Mouse (Mus musculus): Measurements from ENCODE around the gene Zfp687.

Gene Zfp687

DNA sequence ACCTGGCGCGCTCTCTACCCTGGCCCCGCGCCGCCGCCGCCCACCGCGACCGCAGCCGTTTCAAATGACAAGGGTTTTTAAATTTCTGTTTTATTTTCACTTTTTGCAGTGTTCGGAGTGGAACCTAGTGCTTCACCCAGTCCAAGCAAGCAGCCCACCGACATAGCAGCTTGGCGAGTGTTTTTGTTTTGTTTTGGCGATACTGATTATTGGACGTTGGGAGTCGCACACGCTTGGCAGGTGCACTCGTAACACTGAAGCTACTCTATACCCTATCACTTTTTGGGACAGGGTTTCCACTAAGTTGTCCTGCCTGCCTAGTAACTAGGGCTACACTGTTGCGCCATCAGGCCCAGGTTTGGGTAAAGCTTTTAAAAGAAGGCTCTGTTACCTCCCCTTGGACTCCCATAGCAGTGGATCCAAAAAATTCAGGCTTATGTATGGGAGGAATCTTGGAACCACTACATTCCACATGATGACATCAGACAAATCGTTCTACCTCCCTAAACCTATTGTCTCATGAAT lies 1.3 kb upstream of the Zfp687 start:
- DNase-seq, result no peak

- peak; percentile 93 for DNase-seq
Measured at GRCm38 (mm10) chr3:95015891-95016531, 763 bp upstream of the Zfp687 start.

- peak; percentile 65 for DNase-seq
Measured at GRCm38 (mm10) chr3:95014428-95015151, 658 bp downstream of the Zfp687 start.

DNA sequence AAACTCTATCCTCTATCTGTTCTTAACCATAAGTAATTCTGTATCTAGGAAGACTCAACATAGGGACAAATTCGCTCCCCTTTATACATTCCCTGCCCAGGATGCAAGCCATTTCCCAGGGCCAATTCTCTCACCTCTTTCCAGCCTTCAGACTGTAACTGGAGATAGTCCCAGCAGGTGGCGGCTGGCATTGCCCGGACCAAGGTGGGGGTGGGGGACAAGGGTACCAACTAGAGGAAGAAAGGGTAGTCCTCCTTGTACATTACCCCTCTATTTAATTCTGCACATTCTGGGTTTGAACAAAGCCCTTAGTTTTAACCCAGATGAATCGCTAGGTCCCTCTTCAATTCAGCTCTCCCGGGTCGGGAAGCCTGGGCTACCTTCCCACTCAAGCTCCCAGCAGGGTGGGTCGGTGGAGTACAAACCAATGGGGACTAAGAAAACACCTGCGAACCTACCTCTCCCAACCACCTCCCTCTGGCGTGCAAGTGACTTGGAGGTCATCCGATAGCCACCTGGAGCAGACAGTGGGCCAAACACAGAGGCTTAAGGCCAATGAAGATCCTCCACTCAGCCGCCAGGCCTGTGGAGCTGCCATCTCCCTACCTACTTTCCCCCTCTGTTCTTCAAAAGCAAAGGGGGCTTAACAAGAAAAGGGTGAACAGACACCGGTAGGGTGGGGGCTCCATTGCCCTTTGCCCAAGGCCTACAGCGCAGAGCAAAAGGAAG lies 1.4 kb downstream of the Zfp687 start:
- peak; percentile 32 for DNase-seq

DNA sequence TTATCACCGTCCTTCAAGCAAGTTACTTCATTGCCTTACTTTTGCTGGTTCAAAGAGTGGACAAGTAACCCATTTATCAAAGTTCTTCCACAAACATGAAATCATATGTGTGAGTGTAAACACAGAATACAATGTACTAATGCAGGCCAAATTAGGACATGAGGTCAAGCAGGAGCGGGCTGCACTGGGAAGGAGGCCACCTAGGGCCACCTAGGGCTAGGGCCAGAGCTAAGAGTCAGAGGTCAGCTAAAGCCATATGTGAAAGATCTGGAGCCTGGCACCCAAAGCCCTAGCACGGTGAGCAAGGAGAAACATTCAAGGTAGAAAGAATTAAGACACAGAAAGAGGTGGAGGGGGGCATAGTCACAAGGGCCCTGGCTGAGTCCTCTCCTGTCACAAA lies 2.3 kb downstream of the Zfp687 start:
- DNase-seq, result no peak

GRCm38 (mm10) chr3:95010396-95010795 lies 4.9 kb downstream of the Zfp687 start:
- DNase-seq, result no peak

DNA sequence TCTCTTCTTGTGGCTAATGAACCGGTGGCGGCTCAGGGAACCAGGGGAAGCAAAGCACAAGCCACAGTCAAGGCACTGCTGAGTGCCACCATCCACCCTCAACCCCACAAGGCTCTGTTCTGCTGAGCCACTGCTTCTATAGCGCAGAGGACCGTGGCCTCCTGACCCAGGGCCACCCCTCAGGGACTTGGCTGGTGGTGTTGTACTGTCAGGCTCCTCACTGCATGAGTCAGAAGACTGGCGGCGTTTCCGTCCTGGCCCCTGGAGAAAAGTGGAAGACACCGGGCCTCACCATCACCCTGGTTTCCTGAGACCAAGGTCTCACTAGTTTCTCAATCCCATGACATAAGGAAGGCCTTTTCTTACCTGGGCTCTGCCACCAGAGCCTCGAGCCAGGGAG lies 7.5 kb downstream of the Zfp687 start:
- no peak for DNase-seq

GRCm38 (mm10) chr3:95005651-95006050 lies 9.6 kb downstream of the Zfp687 start:
- no peak for DNase-seq

GRCm38 (mm10) chr3:95003273-95003672 lies 12.0 kb downstream of the Zfp687 start:
- DNase-seq, result no peak

DNA sequence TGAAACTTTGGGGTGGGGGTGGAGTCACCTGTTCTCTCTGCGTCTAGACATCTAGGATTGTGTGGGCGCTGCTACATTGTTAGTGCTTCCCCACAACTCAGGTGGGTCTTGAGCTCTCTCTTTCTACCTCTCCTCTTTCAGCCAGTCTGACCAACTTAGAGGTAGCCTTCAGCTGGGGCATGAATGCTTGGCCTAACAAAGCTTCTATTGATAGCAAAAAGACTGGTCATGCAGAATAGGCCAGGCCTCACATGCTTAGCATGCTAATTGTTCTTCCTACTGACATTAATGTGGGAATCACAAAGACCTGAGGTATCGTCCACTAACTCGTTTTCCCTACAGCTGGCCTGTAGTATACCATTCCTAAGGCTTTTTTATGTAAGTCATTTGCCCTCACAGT lies 12.7 kb downstream of the Zfp687 start:
- DNase-seq, result no peak

- DNase-seq, result peak; percentile 86
Measured at GRCm38 (mm10) chr3:94996946-94997345, 18.3 kb downstream of the Zfp687 start.

DNA sequence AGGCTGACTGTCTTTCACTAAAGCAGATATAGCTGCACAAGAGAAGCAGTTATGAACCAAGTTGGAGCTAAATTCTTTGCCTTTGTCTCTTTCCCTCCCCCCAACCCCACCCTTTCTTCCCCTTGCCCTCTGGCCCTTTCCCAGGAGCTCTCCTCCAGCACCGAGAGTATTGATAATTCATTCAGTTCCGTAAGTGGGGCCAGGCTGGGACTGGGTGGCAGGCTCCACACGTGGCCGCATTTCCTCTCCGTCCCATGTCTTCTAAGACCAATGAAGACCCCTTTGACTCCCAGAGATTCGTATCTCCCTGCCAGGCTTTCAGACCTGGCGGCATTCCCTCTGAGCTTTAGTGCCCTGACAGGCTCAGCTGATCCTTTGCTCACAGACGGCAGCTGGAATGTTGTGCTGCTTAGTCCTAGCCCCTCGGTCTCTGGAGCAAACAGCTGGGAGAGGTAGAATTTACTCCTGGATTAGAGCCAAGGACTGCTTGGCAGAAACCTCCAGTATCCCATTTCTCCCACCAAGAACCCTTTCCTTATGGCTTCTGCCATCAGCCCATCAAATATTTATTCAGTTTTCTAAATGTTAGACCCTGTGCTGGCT lies 26.0 kb downstream of the Zfp687 start:
- no peak for DNase-seq

- DNase-seq, result no peak
Measured at GRCm38 (mm10) chr3:94987578-94987977, 27.7 kb downstream of the Zfp687 start.

- no peak for DNase-seq
Measured at GRCm38 (mm10) chr3:94985513-94985912, 29.7 kb downstream of the Zfp687 start.

DNA sequence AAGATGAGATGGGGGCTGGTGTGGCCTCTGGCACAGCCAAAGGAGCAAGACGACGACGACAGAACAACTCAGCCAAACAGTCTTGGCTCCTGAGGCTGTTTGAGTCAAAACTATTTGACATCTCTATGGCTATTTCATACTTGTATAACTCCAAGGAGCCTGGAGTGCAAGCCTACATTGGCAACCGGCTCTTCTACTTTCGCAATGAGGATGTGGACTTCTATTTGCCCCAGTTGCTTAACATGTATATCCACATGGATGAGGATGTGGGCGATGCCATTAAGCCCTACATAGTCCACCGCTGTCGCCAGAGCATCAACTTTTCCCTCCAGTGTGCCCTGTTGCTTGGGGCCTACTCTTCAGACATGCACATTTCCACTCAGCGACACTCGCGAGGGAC lies 30.9 kb downstream of the Zfp687 start:
- DNase-seq, result no peak

- DNase-seq, result peak; percentile 89
Measured at GRCm38 (mm10) chr3:94974528-94975422, 40.5 kb downstream of the Zfp687 start, which contains the start of gene Pi4kb. Pi4kb (plus strand) TSS chr3:94974731.

DNA sequence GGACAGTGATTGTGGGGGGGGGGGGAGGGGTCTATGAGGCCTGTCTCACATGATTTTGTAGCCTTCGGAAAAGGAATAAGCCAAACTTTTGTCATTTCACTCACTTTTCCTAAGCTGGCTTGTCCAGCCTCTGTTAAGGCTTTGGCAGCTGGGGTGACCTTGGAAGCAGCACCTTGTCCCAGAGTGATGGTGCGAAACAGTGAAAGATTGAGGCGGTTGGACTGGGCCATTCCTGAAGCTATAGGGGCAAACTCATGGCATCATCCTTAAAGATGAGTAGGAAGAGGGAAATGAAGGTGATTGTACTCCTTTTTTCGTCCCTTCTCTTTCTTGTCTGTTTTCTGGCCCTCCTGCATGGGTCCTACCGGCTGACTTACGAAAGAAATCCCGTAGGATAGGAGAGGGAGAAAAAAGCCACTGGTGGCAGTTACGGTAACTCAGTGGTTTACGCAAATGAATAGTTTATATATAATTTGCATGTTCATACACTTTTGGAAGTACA lies 41.2 kb downstream of the Zfp687 start:
- no peak for DNase-seq

GRCm38 (mm10) chr3:94973620-94974019 lies 41.6 kb downstream of the Zfp687 start:
- no peak for DNase-seq

- DNase-seq, result no peak
Measured at GRCm38 (mm10) chr3:94972552-94972951, 42.7 kb downstream of the Zfp687 start.

GRCm38 (mm10) chr3:94965878-94966277 lies 49.4 kb downstream of the Zfp687 start:
- no peak for DNase-seq

- DNase-seq, result no peak
Measured at GRCm38 (mm10) chr3:94964989-94965388, 50.3 kb downstream of the Zfp687 start.

DNA sequence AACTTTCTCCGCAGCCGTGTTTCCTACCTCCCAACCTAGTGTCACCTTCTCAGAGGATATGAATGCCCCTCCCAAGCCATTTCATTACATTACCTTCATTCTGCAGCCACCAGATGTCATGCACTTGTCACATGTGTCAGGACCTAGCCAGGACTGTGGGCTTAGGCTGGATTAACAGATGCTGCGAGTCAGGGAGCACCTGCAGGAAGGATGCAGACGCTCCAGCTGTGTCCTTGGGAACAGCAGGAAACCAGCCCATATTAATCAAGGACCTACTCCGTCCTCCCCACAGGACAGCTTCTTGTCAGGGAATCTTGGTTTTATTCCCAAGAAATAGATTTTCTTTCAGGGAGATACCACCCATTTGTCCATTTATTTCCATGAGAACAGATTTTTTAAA lies 54.9 kb downstream of the Zfp687 start:
- DNase-seq, result no peak

Data from thymus, postnatal 14 days (tissue).